Mouse (Mus musculus) hindlimb bud, embryonic 11.5 days (tissue): ENCODE data around the gene Ugt1a9.
"Not testable (repeated sequence)": the region's sequence is repeated elsewhere in the genome, so short reads cannot be mapped to it uniquely, and the experiment has no call there.

ENCODE experiments used
- DNase-seq: peaks from one replicate; pipeline ENCODE4 v3.0.0-alpha.2; 2012; ENCODE audit warnings: low read depth, low spot score; ENCODE audit errors: extremely low spot score

Gene Ugt1a9

GRCm38 (mm10) chr1:88172190-88172589 lies 101.6 kb downstream of the Ugt1a9 start:
- not testable (repeated sequence) for DNase-seq

GRCm38 (mm10) chr1:88179657-88180056 lies 109.1 kb downstream of the Ugt1a9 start:
- DNase-seq: no peak

- no peak for DNase-seq
Observed at GRCm38 (mm10) chr1:88186325-88186935, 115.8 kb downstream of the Ugt1a9 start.

GRCm38 (mm10) chr1:88192136-88192535 lies 121.5 kb downstream of the Ugt1a9 start:
- no peak for DNase-seq

- DNase-seq: no peak
Observed at GRCm38 (mm10) chr1:88195687-88196086, 125.1 kb downstream of the Ugt1a9 start.

- no peak for DNase-seq
Observed at GRCm38 (mm10) chr1:88197443-88197842, 126.8 kb downstream of the Ugt1a9 start.

- DNase-seq: no peak
Observed at GRCm38 (mm10) chr1:88199996-88200395, 129.4 kb downstream of the Ugt1a9 start.

- DNase-seq: no peak
Observed at GRCm38 (mm10) chr1:88200456-88200855, 129.9 kb downstream of the Ugt1a9 start, which contains the start of gene Ugt1a2. Gene Ugt1a2 (plus strand): TSS chr1:88200601.

GRCm38 (mm10) chr1:88205294-88205922 lies 134.8 kb downstream of the Ugt1a9 start, which contains the start of gene Dnajb3:
Gene Dnajb3 (minus strand): TSS chr1:88205782.
- peak; percentile 33 for DNase-seq

- no peak for DNase-seq
Observed at GRCm38 (mm10) chr1:88206843-88207479, 136.4 kb downstream of the Ugt1a9 start.

GRCm38 (mm10) chr1:88211812-88212211 lies 141.2 kb downstream of the Ugt1a9 start, which contains the start of gene Ugt1a1:
Gene Ugt1a1 (plus strand): TSS chr1:88211959.
- DNase-seq: no peak

GRCm38 (mm10) chr1:88212341-88213045 lies 141.9 kb downstream of the Ugt1a9 start:
- no peak for DNase-seq

- no peak for DNase-seq
Observed at GRCm38 (mm10) chr1:88213061-88213460, 142.5 kb downstream of the Ugt1a9 start.

- DNase-seq: no peak
Observed at GRCm38 (mm10) chr1:88213766-88214461, 143.3 kb downstream of the Ugt1a9 start.

- DNase-seq: no peak
Observed at GRCm38 (mm10) chr1:88214462-88214952, 143.9 kb downstream of the Ugt1a9 start.

GRCm38 (mm10) chr1:88215466-88216380 lies 145.1 kb downstream of the Ugt1a9 start:
- DNase-seq: no peak

GRCm38 (mm10) chr1:88216551-88216950 lies 146.0 kb downstream of the Ugt1a9 start:
- DNase-seq: no peak

GRCm38 (mm10) chr1:88217144-88217543 lies 146.5 kb downstream of the Ugt1a9 start:
- DNase-seq: no peak

- no peak for DNase-seq
Observed at GRCm38 (mm10) chr1:88217576-88217975, 147.0 kb downstream of the Ugt1a9 start.

GRCm38 (mm10) chr1:88218051-88218450 lies 147.5 kb downstream of the Ugt1a9 start:
- no peak for DNase-seq
